8 mouse cellular contexts compared by ENCODE assay signal in the genomic region with DNA sequence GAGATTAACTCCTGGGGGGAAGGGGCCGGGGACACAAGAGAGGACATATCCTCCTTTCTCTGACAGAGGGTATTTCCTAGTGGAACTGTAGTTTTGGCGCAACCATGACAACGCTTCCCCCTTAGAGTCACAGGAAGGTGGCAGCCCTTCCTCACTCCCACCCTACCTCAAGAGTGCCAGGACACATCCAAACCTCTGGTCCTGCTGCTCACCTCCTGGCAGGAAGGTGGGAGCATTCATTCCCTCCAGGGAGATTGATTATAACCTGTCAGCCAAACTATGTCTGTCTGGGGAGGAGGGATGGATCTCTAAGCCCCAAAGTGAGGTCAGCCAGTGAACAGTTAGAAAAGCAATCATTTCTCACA. TPM values are rescaled to one million over a fixed set of nuclear protein-coding genes. Genes with fewer than 3 reads are reported as not detected.
DNase-seq lines count a peak whose midpoint lies in the region; ATAC-seq and TF ChIP-seq lines count a peak whose summit lies in the region.

No protein-coding gene starts in this region.

- H3K27me3 ChIP-seq in spleen, adult 2 months (ENCODE audit: control insufficient read depth, insufficient read depth, low read length): no peaks in the 10 kb centered on the region
- no peaks in the 10 kb centered on the region for H3K27me3 ChIP-seq in heart, adult 2 months (ENCODE audit: control insufficient read depth, insufficient read depth, low read length)
- peaks cover 3% of the 10 kb centered on the region for H3K27me3 ChIP-seq in thymus, adult 2 months (ENCODE audit: control insufficient read depth, insufficient read depth, low read length)

- no peak; the same call in 1 of the 2 replicates for TF ChIP-seq EP300 in heart, adult 2 months (IDR thresholded peaks at IDR 0.05; ENCODE audit: insufficient read depth, low read depth, low read length)

- peak overlapping the region; percentile 65 for H3K9ac ChIP-seq in heart, adult 2 months (ENCODE audit: low read depth, low read length)

- ATAC-seq in granulocyte monocyte progenitor cell, adult 5-6 weeks (replicated peaks; ENCODE audit: poor library complexity, severe bottlenecking): no peak; the same call in 1 of the 2 replicates

- TF ChIP-seq POLR2A in spleen, adult 2 months (IDR thresholded peaks at IDR 0.05; ENCODE audit: low read depth, low read length): no peak
- TF ChIP-seq POLR2A in heart, adult 2 months (IDR thresholded peaks at IDR 0.05; ENCODE audit: insufficient read depth, low read depth, low read length): no peak
- no peak for TF ChIP-seq POLR2A in thymus, adult 2 months (IDR thresholded peaks at IDR 0.05; ENCODE audit: control insufficient read depth, extremely low read depth, insufficient read depth, low read length, poor library complexity)

- WGBS in spleen, adult 2 months: 72% methylated on average over 3 of the region's 3 CpGs
- WGBS in heart, adult 2 months: 31% methylated on average over 3 of the region's 3 CpGs
- WGBS in thymus, adult 2 months: 94% methylated on average over 3 of the region's 3 CpGs

- no peaks in the 10 kb centered on the region for H3K36me3 ChIP-seq in spleen, adult 2 months (ENCODE audit: control insufficient read depth, insufficient read depth, low read length)
- H3K36me3 ChIP-seq in heart, adult 2 months (ENCODE audit: control insufficient read depth, insufficient read depth, low read length): peaks cover 6% of the 10 kb centered on the region
- no peaks in the 10 kb centered on the region for H3K36me3 ChIP-seq in thymus, adult 2 months (ENCODE audit: control insufficient read depth, insufficient read depth, low read length)

- TF ChIP-seq CTCF in spleen, adult 2 months (IDR thresholded peaks at IDR 0.05; ENCODE audit: extremely low read depth, insufficient read depth, insufficient read length, insufficient replicate concordance): no peak
- no peak for TF ChIP-seq CTCF in heart, adult 2 months (IDR thresholded peaks at IDR 0.05)
- TF ChIP-seq CTCF in thymus, adult 2 months (IDR thresholded peaks at IDR 0.05; ENCODE audit: borderline replicate concordance, control insufficient read depth, extremely low read depth, insufficient read depth, low read length, poor library complexity): no peak

- H3K27ac ChIP-seq in spleen, adult 2 months (ENCODE audit: insufficient read depth, low read length): peak overlapping the region; percentile 61; the same call in 1 of the 2 replicates
- H3K27ac ChIP-seq in heart, adult 2 months: peak overlapping the region; percentile 99
- no peak overlapping the region; the same call in 1 of the 2 replicates for H3K27ac ChIP-seq in thymus, adult 2 months (ENCODE audit: control insufficient read depth, insufficient read depth, low read length)

- no peaks in the 10 kb centered on the region for H3K79me2 ChIP-seq in heart, adult 2 months (replicated peaks; ENCODE audit: control insufficient read depth, insufficient read depth, low read length)

- H3K4me1 ChIP-seq in spleen, adult 2 months (ENCODE audit: control insufficient read depth, insufficient read depth, insufficient read length): peaks cover 6% of the 10 kb centered on the region; the same call in 1 of the 2 replicates
- peaks cover 6% of the 10 kb centered on the region for H3K4me1 ChIP-seq in heart, adult 2 months (ENCODE audit: control insufficient read depth, insufficient read depth, low read length)
- peaks cover 19% of the 10 kb centered on the region for H3K4me1 ChIP-seq in thymus, adult 2 months (replicated peaks; ENCODE audit: control insufficient read depth, insufficient read depth, low read length)

- H3K4me3 ChIP-seq in spleen, adult 2 months (ENCODE audit: extremely low read depth, insufficient read depth, insufficient read length): no peak overlapping the region
- peak overlapping the region; percentile 93; the same call in 1 of the 2 replicates for H3K4me3 ChIP-seq in heart, adult 2 months
- no peak overlapping the region for H3K4me3 ChIP-seq in thymus, adult 2 months (ENCODE audit: control insufficient read depth, insufficient read depth, low read length)

- intact Hi-C loops in heart, adult 2 months (cut with DNase I): loop anchor here (2.0 kb wide), 2 partner anchors 125 to 231 kb away; no protein-coding TSS in a partner anchor

- no peak for DNase-seq in spleen, adult 2 months (ENCODE audit: low read depth in 1 of 2, low spot score in 2 of 2)
- no peak for DNase-seq in spleen, adult 18-20 months
- peak; percentile 41 to 56 for DNase-seq in heart, adult 2 months
- peak; percentile 65 for DNase-seq in kidney, adult 18-20 months
- DNase-seq in lung, postnatal 4 days: peak; percentile 25 to 38
- DNase-seq in thymus, adult 2 months: no peak
- no peak for DNase-seq in adrenal gland, postnatal 10 days

RNA-seq across cellular contexts. Expression of a gene that starts 2.4 kb away (rescaled TPM):
- 8.1 and 10.2 TPM in 2 replicates for polyA plus RNA-seq in spleen, adult 2 months (2012; rRNA removed)
- 10 to 100 TPM; 31.1 to 64.6 TPM for total RNA-seq in heart, adult 2 months (2021)
- 21.2 and 27.9 TPM in 2 replicates for polyA plus RNA-seq in heart, adult 2 months (2012; rRNA removed)
- polyA plus RNA-seq in thymus, adult 2 months (2012; rRNA removed): 6.2 and 7.9 TPM in 2 replicates
- total RNA-seq in adrenal gland, postnatal 10 days (2021): 10 to 100 TPM; 47.0 to 94.0 TPM
- total RNA-seq in granulocyte monocyte progenitor cell, adult 5-6 weeks (2014; fragmentation: Nextera tagmentation): 1.7 and 2.1 TPM in 2 replicates
- total RNA-seq in granulocyte monocyte progenitor cell, adult 5-6 weeks (2017): 3.5 and 5.9 TPM in 2 replicates

Comparison
In these comparisons a context has a peak if more than half of its experiments do, and no peak if none do; other contexts are left out.
1. DNase-seq: peak in heart, adult 2 months (2 of 2), kidney, adult 18-20 months (single experiment) and lung, postnatal 4 days (2 of 2); none in spleen, adult 2 months (0 of 2), spleen, adult 18-20 months (0 of 2), thymus, adult 2 months (single experiment) and adrenal gland, postnatal 10 days (single experiment).
2. RNA of a gene that starts 2.4 kb away (total RNA-seq): 47.0 to 94.0 TPM in adrenal gland, postnatal 10 days and 31.1 to 64.6 TPM in heart, adult 2 months; 1.7 to 5.9 TPM in granulocyte monocyte progenitor cell, adult 5-6 weeks; every median in the first group is over 4 times any median in the second.